Mouse (Mus musculus) CH12.LX (cell line): ENCODE results near the gene Zfp472. TPM values are rescaled to one million over a fixed set of nuclear protein-coding genes. Genes with fewer than 3 reads are reported as not detected.

Experiments used
- DNase-seq: peaks from one replicate; pipeline ENCODE4 v3.0.0-alpha.2; 2013; ENCODE audit errors: extremely low read depth
- H3K27ac ChIP-seq: 2 replicates; pipeline ENCODE4 v1.5.1; 2012; ENCODE audit warnings: low read depth, mild to moderate bottlenecking, control low read depth, moderate library complexity; ENCODE audit not compliant: insufficient read depth
- H3K27me3 ChIP-seq: replicated peaks from 2 replicates; pipeline ENCODE3; 2012; ENCODE audit warnings: inconsistent platforms
- H3K36me3 ChIP-seq, 2 experiments: replicated peaks in 1 of 2; 2 replicates each; pipeline versions ENCODE3 to v1.6.1; 2012; ENCODE audit warnings: inconsistent platforms in 1 of 2, low read length in 1 of 2, mild to moderate bottlenecking in 1 of 2, mixed read lengths in 1 of 2, moderate library complexity in 1 of 2; ENCODE audit not compliant: control insufficient read depth in 1 of 2, insufficient read depth in 1 of 2
- H3K4me1 ChIP-seq, 2 experiments: 2 replicates each; pipeline ENCODE4 v1.6.1; 2012; ENCODE audit warnings: inconsistent platforms in 1 of 2, moderate library complexity in 1 of 2; ENCODE audit not compliant: insufficient read depth in 2 of 2, control insufficient read depth in 1 of 2
- H3K4me2 ChIP-seq: 2 replicates; pipeline ENCODE4 v1.6.1; 2012; ENCODE audit warnings: low read depth, mild to moderate bottlenecking, control low read depth; ENCODE audit not compliant: poor library complexity, insufficient read depth, severe bottlenecking
- H3K4me3 ChIP-seq, 3 experiments: fragments of 150-350 bp in 1 of 3; sonication (generic) in 1 of 3; replicated peaks in 1 of 3; 2 replicates each; pipeline versions ENCODE3 to v1.5.1; 2011 to 2012; ENCODE audit warnings: low read depth in 2 of 3, low read length in 2 of 3, mild to moderate bottlenecking in 2 of 3, moderate library complexity in 2 of 3, control low read depth in 1 of 3, improper control_type of control experiment in 1 of 3, inconsistent platforms in 1 of 3, mixed read lengths in 1 of 3; ENCODE audit not compliant: poor library complexity in 1 of 3
- H3K79me2 ChIP-seq: replicated peaks from 2 replicates; pipeline ENCODE4 v1.6.1; 2012; ENCODE audit warnings: mild to moderate bottlenecking, moderate library complexity; ENCODE audit not compliant: control insufficient read depth, poor library complexity, insufficient read depth, severe bottlenecking; ENCODE audit errors: extremely low read depth
- H3K9ac ChIP-seq: 2 replicates; pipeline ENCODE4 v1.6.1; 2012; ENCODE audit warnings: low read depth, mild to moderate bottlenecking, control low read depth, moderate library complexity; ENCODE audit not compliant: insufficient read depth
- H3K9me3 ChIP-seq: replicated peaks from 2 replicates; pipeline ENCODE3; 2012; ENCODE audit warnings: low read length, inconsistent platforms, mixed read lengths
- CTCF ChIP-seq, 2 experiments: IDR thresholded peaks in 1 of 2; conservative IDR thresholded peaks in 1 of 2; 2 replicates each; pipeline ENCODE4 v1.5.1; 2011 to 2012; ENCODE audit warnings: low read depth in 2 of 2, low read length in 2 of 2, improper control_type of control experiment in 1 of 2, inconsistent platforms in 1 of 2, mild to moderate bottlenecking in 1 of 2, moderate library complexity in 1 of 2
- E2F4 ChIP-seq: IDR thresholded peaks from 2 replicates; pipeline ENCODE4 v1.6.1; 2011; ENCODE audit warnings: low read depth, low read length, improper control_type of control experiment; ENCODE audit not compliant: insufficient replicate concordance
- ELF1 ChIP-seq: IDR thresholded peaks from 2 replicates; pipeline ENCODE4 v1.6.1; 2014; ENCODE audit warnings: low read depth, mild to moderate bottlenecking, inconsistent platforms, low read length, improper control_type of control experiment
- HCFC1 ChIP-seq: IDR thresholded peaks from 2 replicates; pipeline ENCODE4 v1.6.1; 2012; ENCODE audit warnings: low read depth, mild to moderate bottlenecking, inconsistent platforms, low read length, improper control_type of control experiment
- JUND ChIP-seq: conservative IDR thresholded peaks from 2 replicates; pipeline ENCODE4 v1.6.1; 2011; ENCODE audit warnings: low read depth, low read length, improper control_type of control experiment
- KAT2A ChIP-seq: IDR thresholded peaks from 2 replicates; pipeline ENCODE4 v1.6.1; 2012; ENCODE audit warnings: low read length, improper control_type of control experiment, inconsistent platforms; ENCODE audit not compliant: insufficient replicate concordance
- MAX ChIP-seq: IDR thresholded peaks from 2 replicates; pipeline ENCODE4 v1.6.1; 2011; ENCODE audit warnings: low read length, improper control_type of control experiment
- MXI1 ChIP-seq: IDR thresholded peaks from 2 replicates; pipeline ENCODE4 v1.6.1; 2011; ENCODE audit warnings: mild to moderate bottlenecking, low read depth, low read length, improper control_type of control experiment
- MYC ChIP-seq: IDR thresholded peaks from 2 replicates; pipeline ENCODE4 v1.6.1; 2011; ENCODE audit warnings: low read depth, mild to moderate bottlenecking, improper control_type of control experiment, low read length
- NELFE ChIP-seq: IDR thresholded peaks from 2 replicates; pipeline ENCODE4 v1.6.1; 2011; ENCODE audit warnings: low read depth, low read length, improper control_type of control experiment
- NRF1 ChIP-seq: IDR thresholded peaks from 2 replicates; pipeline ENCODE4 v1.6.1; 2014; ENCODE audit warnings: low read depth, mild to moderate bottlenecking, inconsistent platforms, low read length, improper control_type of control experiment, moderate library complexity
- PAX5 ChIP-seq: IDR thresholded peaks from 2 replicates; pipeline ENCODE4 v1.6.1; 2012; ENCODE audit warnings: low read length, inconsistent platforms, mixed read lengths
- POLR2A ChIP-seq: IDR thresholded peaks from 2 replicates; pipeline ENCODE4 v1.6.1; 2011; ENCODE audit warnings: low read depth, mild to moderate bottlenecking, improper control_type of control experiment, low read length
- POLR2AphosphoS2 ChIP-seq: IDR thresholded peaks from 2 replicates; pipeline ENCODE4 v1.6.1; 2011; ENCODE audit warnings: low read depth, low read length, improper control_type of control experiment
- SMC3 ChIP-seq: IDR thresholded peaks from 2 replicates; pipeline ENCODE4 v1.6.1; 2011; ENCODE audit warnings: low read depth, low read length, improper control_type of control experiment
- TCF12 ChIP-seq: IDR thresholded peaks from 2 replicates; pipeline ENCODE4 v1.6.1; 2014; ENCODE audit warnings: low read depth, mild to moderate bottlenecking, inconsistent platforms, low read length, improper control_type of control experiment
- ZMIZ1 ChIP-seq: IDR thresholded peaks from 2 replicates; pipeline ENCODE4 v1.6.1; 2012; ENCODE audit warnings: low read depth, mild to moderate bottlenecking, inconsistent platforms, low read length, improper control_type of control experiment
- dilution Hi-C: fragments of 300-500 bp; cut with MboI; formaldehyde crosslinking; loops from 2 replicates; pipeline ENCODE4 v1.14.3; 2020; ENCODE audit warnings: low sequenced_read_pairs; ENCODE audit not compliant: extremely low pct_unique_long_range_greater_than_20kb, extremely low pct_ligation_motif_present
- in situ Hi-C: fragments of 300-500 bp; cut with MboI; formaldehyde crosslinking; loops from 3 replicates; pipeline ENCODE4 v1.14.3; 2019; ENCODE audit warnings: low sequenced_read_pairs, low pct_ligation_motif_present, low pct_unique_long_range_greater_than_20kb, mixed read lengths
- polyA plus RNA-seq: library from polyadenylated mRNA; unstranded; fragments of >175 nt; gene quantifications from 2 replicates; pipeline ENCODE4 v1.2.1, GENCODE M21; 2012; ENCODE audit warnings: low read depth; ENCODE audit not compliant: insufficient read length
- total RNA-seq, 2 experiments: library from RNA; depleted of rRNA; stranded (reverse); fragments of 300-350 nt in 1 of 2; fragments of >200 nt in 1 of 2; gene quantifications; 2 replicates each; pipeline ENCODE4 v1.2.3; 2012 to 2014

Gene Zfp472
- total and polyA plus RNA-seq, 3 experiments, result 9.7 to 27.8 (median 13.6) TPM

GRCm38 (mm10) chr17:32916075-32916474 is 49.5 kb upstream of the Zfp472 start:
- Histone ChIP-seq H3K4me2 (no peak overlapping the region), H3K36me3 (no peaks in the 10 kb centered on the region), H3K27ac (no peak overlapping the region), H3K9me3 (peaks cover 4% of the 10 kb centered on the region), H3K79me2 (no peaks in the 10 kb centered on the region), H3K4me1 (peaks cover 0 to 5% of the 10 kb centered on the region in 2 experiments; a peak in 2 of 4 replicates), H3K9ac (no peak overlapping the region), H3K4me3 (no peak overlapping the region), H3K27me3 (peaks cover 25% of the 10 kb centered on the region)
- in situ Hi-C loops (no loop called here), dilution Hi-C loops (no loop called here)
- TF ChIP-seq NRF1 (no peak), POLR2AphosphoS2 (no peak), CTCF (conservative IDR thresholded peaks at IDR 0.05 in 1 of 2, IDR thresholded peaks at IDR 0.05 in 1 of 2; ENCODE audit: low read depth in 2 of 2, low read length in 2 of 2) (no peak), MXI1 (no peak), E2F4 (no peak), ELF1 (no peak), PAX5 (no peak), MAX (no peak)
- no peak for DNase-seq

- in situ Hi-C loops, result no loop called here
- Histone ChIP-seq H3K4me1 (peaks cover 0 to 5% of the 10 kb centered on the region in 2 experiments; a peak in 2 of 4 replicates), H3K27me3 (peaks cover 23% of the 10 kb centered on the region), H3K27ac (no peak within 1 kb of the TSS), H3K4me2 (no peak within 1 kb of the TSS), H3K79me2 (no peaks in the 10 kb centered on the region), H3K4me3 (no peak within 1 kb of the TSS), H3K9ac (no peak within 1 kb of the TSS), H3K9me3 (peaks cover 4% of the 10 kb centered on the region), H3K36me3 (no peaks in the 10 kb centered on the region)
- dilution Hi-C loops, result no loop called here
- DNase-seq, result no peak
- TF ChIP-seq MYC (no peak), NRF1 (no peak), TCF12 (no peak), KAT2A (no peak), NELFE (no peak)
These were observed 48.5 kb upstream of the Zfp472 start, which contains the start of gene Cyp4f14 for GRCm38 (mm10) chr17:32917131-32917530. Cyp4f14 (minus strand) TSS chr17:32917342.

GRCm38 (mm10) chr17:32919123-32919522 is 46.5 kb upstream of the Zfp472 start:
- in situ Hi-C loops (no loop called here), dilution Hi-C loops (no loop called here)
- TF ChIP-seq ZMIZ1 (no peak), JUND (no peak), POLR2A (no peak), MYC (no peak), HCFC1 (no peak), SMC3 (no peak)
- no peak for DNase-seq
- no peak overlapping the region for H3K4me2 ChIP-seq
- H3K27me3 ChIP-seq, result peaks cover 18% of the 10 kb centered on the region
- no peak overlapping the region for H3K9ac ChIP-seq
- H3K79me2 ChIP-seq, result no peaks in the 10 kb centered on the region
- no peak overlapping the region for H3K27ac ChIP-seq
- peaks cover 4% of the 10 kb centered on the region for H3K9me3 ChIP-seq
- no peak overlapping the region for H3K4me3 ChIP-seq
- no peaks in the 10 kb centered on the region for H3K36me3 ChIP-seq
- H3K4me1 ChIP-seq, result peaks cover 0 to 5% of the 10 kb centered on the region in 2 experiments; a peak in 2 of 4 replicates
